Mouse (Mus musculus) monocyte, adult 5-6 weeks (primary cell): ENCODE data around the gene Prkcq. TPM values are rescaled to one million over a fixed set of nuclear protein-coding genes. Genes with fewer than 3 reads are reported as not detected.

Experiments
- ATAC-seq: fragments of 153-309, 156-312 bp; replicated peaks from 2 replicates; pipeline ENCODE4 v1.8.0; 2017; ENCODE audit warnings: mild to moderate bottlenecking; ENCODE audit not compliant: low TSS enrichment, insufficient number of reproducible peaks, severe bottlenecking, poor library complexity, low FRiP score
- total RNA-seq: library from RNA; stranded (forward); fragments of 200-1000, 200-491, 200-594 nt; gene quantifications from 3 replicates; pipeline ENCODE4 v1.2.3, GENCODE M21; 2017

The Prkcq gene
- total RNA-seq, 1 experiment from 2014 or later, result 35.0 TPM

DNA sequence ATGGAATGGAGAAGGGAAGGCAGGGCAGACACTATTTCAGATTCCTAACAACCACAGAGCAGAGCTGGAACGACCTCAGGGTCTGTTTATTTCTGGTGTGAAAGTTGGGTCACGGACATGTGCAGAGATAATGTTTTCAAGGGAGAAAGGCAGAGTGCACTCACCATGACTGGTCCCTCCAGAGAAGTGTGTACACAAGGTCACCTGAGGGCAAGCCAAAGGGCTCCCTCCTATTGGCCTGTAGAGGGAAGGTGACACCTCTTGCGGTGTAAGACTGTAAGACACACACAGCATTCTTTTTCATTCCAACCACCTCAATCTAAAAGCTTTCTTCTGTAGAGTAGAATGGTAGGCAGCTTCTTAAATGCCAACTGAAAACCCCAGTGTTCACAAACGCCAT is 9.6 kb downstream of the Prkcq start:
- no peak for ATAC-seq

DNA sequence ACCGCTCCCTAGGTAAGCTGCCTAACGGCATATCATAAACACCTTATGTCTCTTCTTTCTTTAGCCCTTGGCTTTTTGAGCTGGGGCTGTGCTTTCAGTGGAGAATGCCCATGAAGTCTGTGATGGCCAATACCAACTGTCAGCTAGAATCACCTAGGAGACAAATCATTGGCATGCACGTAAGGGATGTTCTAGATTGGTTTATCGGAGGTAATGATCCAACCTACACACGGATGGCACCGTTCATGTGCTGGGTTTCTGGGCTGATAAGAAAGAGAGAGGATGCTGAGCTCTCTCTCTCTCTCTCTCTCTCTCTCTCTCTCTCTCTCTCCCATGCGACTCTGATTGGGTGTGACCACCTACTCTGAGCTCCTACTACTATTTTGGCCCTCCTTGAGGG is 10.2 kb downstream of the Prkcq start:
- ATAC-seq, result no peak

DNA sequence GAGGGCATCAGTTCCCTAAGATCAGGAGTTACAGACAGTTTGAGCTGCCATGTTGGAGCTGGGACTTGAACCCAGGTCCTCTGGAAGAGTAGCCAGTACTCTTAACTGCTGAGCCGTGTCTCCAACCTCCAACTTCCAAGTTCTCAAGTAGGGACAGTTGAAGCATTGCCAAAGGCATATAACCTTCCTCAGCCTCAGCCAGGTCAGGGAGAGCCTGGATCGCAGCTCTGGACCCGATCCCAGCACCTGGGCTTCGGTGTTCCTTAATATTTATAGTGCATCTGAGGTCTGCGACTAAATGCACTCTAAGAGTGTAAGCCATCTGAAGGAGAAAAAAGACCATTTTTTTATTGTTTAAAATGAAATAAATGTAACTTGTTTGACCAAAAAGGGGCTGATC is 12.1 kb downstream of the Prkcq start:
- no peak for ATAC-seq

DNA sequence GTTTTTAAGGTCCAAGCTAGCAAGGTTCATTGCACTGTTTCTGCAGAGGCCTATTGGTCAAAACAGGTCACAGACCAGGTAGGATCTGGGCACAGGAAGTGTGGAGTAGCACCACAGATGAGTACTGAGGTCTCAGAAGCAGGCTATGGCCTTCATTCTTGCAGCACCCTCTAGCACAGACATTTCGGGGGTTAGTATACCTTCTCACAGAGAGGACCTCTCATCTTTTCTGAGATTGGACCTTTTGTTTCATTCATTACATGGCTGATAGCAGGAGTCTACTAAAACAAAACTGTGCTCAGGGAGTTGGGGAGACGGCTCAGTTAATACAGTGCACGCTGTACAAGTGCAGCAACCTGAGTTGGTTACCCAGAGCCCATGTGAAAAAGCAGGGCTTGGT is 14.7 kb downstream of the Prkcq start:
- no peak for ATAC-seq

DNA sequence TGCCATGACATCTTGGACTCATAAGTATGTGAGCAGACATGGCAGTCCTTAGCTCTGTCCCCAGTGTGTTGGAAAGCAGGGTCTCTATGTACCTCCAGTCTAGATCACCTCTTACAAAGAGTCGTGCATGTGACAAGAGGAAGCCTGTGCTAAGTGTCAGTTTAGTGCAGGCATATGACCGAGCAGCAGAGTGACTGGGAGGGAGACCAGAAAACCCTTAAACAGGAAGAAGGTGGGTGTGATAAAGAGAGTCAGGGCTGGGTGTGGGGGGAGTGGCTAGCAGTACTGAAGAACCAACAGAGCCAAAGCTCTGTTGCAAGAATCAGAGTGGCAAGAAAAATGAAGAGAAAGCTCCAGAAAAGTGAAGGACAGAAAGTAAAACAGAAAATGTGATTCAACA is 15.3 kb downstream of the Prkcq start:
- peak; percentile 81 for ATAC-seq

DNA sequence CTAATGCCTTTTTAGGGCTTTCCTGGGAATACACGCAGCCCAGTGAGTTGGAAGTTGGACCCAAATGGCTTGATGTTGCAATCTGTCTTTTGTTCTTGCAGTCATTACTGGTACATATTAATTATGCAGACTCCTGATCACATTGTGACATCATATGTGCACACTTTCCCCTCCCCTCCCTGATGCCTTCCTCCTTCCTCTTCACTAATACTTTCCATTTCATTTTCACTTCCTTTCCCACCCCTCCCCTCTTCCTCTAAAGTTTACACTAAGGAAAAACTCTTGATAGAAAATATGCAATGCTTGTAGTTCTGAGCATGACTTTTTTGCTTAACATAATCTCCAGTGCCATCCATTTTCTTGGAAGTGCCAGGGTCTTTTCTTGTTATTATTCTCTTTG is 16.4 kb downstream of the Prkcq start:
- ATAC-seq, result peak; percentile 68; the same call in 1 of the 2 replicates

DNA sequence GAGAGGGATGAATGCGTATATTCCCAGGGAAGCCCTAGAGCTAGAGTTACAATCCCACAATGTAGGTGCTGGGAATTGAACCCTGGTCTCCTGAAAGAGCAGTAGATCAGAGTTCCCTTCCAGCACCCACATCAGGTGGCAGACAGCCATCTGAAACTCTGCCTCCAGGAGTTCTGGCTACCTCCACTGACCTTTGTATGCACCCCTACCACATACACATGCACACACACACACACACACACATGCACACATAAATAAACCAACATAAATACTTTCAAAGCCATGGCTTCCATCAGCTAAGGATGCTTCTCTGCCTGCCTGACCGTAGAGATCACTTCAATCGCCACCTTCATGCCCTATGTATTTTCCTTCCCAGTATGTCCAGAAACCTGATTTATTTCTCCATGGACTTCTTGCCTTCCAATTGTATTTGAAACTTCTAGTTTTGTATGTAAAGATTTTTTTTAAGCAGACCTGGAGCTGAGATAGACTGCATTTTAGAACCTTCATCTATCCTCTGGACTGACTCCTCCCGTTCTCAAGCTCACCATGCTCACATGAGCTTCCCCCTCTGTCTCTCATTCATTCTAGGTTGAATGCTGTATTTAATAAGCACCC is 17.4 kb downstream of the Prkcq start:
- ATAC-seq, result no peak

DNA sequence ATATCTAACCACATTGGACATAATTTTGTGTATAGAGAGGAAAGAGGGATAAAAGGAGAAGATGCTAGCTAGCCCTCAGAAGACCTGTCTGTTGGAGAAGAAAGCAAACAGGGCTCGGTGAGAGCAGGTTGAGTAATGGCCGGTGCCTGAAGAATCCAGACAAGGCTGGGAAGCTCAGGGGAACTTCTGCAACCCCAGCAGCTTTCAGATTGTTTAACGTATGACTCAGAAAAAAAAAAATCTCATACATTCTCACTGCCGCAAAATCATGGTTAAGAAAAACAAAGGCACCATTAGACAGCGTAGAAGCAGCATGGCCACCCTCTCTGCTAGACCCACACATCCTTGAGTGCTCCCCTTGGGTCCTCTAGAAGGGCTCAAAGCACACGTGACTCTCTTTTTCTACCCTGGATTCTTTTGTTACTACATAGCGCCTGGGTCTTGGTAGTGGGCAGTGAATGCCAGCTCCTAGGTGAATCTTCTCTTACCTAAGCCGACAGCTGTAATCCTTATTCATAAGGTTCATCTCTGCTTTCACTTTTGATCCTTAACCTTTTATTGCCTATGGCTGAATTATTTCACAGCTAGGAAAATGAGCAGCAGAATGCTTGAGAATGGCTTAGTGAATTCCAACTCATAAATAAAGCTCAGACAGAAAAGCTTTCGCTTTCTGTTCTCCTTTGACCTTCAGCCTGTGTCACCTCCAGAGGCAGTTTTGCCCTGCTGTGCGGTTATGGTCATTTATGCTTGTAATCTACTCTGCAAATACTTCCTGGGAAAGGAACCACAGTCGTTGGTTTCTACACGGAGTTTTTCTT is 20.6 kb downstream of the Prkcq start:
- 0 out of 2 replicates have a peak, but pooled peaks have one; percentile 19 for ATAC-seq

DNA sequence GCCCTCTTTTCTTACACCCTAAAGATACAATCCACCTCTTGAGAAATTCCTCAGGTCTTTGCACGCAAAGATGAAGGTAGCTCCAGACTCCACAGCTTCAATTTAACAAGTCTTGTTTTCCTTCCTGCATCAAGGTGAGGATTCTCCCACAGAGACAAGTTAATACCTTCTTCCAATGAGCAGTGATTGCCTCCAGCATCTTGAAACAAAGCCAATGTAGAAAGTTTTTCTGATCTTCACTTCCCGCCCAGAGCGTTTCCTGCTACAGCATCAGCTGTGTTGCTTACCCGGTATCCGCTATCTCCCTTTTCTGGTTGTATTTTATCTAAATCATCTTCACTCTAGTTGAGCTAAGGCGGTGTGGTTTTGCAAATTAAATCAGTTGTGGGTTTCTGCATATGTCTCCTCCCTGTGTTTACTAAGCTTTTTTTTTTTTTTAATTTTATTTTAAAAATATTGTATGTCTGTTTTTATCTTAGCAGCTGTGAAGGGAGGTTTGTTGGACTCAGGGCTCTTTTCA is 21.3 kb downstream of the Prkcq start:
- ATAC-seq, result no peak

DNA sequence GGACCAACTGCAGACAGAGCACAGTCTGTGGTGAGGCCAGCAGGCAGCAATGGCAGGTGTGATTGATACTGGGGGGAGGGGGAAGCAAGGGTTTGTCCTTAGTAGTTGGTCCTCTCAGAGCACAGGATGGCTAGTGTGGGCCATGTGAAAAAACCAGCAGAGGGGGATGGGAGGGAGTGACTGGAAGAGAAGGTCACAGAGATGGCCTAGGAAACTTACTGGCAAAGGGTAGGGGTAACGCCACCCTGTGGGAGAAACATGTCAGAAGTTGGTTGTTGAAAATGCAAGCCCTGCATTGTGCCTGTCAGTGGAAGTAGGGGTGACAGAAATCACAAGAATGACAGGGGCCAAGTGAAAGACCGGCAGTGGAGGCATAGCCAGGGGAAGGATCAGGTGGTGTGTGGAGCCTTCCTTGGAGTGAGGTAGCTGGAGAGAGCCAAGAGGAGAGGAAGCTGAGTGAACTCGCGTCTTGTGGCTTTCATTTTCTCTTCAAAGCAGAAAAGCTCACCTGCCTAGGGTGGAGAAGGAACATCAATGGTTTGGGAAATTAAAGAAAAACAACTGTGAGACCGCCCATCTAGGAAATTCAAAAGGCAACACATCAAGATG is 22.9 kb downstream of the Prkcq start:
- ATAC-seq, result no peak

DNA sequence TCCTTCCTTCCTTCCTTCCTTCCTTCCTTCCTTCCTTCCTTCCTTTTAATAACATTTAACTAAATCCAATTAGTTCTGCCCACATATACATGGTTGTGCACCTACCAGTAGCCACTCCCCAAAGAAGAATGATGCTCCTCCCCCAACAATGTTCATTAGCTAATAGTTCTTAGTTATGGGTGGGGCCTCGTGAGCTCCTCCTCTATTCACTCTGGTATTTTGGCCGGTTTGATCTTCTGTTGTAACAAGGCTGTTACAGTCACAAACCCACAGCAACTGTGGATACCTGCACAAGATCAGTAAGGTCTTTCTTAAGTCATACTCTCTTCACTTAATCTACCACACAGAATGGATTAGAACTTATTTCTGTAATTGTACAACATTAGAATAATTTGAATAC is 24.2 kb downstream of the Prkcq start:
- no peak for ATAC-seq

DNA sequence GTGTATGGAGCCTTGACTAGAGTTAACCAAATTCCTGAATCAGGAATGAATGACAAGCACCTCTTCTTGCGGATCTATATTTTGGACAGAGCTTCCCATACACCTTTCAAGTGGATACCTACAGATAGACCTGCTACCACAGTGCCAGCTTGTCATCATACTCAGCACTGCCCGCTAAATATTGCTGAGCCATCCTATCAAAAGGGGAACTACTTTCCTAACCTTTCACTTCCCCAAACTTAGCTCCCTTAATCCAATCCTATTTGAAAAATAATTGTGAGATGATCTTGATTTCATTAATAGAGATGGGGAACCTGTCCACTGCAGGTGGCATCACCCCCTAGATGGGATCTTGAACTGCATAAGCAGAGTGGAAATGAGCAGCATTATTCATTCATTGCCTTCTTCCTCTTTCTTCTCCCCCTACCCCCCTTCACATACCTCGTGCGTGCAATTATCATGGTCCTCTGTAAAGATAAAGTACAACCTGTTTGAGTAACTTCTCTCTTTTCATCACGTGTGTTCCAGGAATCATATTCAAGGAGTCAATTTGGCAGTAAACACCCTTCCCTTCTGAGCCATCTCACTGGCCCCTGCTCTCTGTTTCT is 25.1 kb downstream of the Prkcq start:
- peak; percentile 54 for ATAC-seq

DNA sequence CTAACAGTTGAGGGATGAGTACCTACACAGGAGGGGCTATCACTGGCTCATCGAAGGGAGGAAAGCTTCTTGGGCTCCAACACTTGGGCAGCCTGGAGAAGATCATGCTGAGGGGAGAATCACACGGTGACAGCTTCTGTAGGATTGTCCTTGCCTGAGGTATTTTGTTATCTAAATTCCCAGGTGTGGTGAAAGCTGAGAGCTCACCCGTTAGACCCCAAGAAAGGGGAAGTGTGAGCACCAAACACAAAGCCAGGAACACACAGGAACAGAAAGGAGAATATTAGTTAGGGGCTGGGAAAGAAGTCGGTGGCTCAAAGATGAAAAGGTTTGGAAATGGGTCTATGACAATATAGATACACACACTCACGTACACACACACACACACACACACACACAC is 27.7 kb downstream of the Prkcq start:
- no peak for ATAC-seq

DNA sequence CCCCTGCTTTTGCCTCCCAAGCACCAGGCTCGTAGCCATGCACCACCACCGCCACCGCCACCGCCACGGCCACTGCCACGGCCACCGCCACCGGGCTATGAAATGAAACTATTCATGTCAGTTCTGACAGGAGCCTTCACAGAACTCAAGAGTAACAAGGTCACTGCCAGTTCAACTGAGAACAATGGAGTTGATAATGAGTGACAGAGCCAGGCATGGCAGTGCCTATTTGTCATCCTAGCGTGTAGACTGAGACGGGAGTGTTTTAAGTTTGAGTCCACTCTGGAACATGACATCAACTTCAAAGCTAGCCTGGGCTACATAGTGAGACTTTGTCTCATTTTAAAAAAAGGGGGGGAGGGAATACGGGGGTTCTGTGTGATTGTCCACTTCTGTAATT is 30.9 kb downstream of the Prkcq start:
- no peak for ATAC-seq

DNA sequence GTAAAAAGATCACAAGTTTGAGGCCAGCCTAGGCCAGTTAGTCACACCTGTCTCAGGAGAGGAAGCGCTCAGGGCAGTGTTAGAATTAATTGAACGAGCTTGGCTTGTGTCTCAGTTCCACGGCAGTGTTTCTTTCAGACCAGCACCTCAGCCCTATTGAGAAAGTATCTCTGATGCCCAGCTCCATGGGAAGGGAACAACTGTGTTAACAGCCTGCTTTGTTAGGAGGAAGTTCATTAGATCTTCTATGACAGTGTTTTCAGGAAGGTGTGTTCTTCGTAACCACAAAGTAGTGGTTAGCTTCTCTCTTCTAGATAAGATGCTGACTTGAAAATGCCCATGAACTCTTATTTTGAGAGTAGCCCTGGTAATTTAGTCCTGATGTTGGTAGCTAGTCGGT is 31.4 kb downstream of the Prkcq start:
- 0 out of 2 replicates have a peak, but pooled peaks have one; percentile 16 for ATAC-seq

DNA sequence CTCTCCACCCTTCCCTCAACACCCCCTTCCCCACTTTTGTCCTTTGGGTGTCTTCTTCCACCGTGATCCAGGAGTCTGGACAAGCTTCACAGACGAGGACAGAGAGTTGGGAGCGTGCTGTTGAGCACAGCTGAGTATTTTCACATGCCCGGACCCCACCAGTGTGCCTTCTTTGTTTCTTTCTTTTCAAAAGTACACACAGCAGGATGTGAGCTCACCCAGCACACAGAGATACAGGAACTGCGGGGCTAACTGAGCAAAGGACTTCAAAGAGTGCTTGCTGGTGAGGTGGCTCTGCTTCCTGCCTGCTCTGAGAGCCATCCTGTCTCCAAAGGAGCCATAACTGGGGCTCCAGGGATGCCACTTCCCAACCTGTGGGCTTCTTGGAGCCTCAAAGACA is 32.3 kb downstream of the Prkcq start:
- no peak for ATAC-seq

DNA sequence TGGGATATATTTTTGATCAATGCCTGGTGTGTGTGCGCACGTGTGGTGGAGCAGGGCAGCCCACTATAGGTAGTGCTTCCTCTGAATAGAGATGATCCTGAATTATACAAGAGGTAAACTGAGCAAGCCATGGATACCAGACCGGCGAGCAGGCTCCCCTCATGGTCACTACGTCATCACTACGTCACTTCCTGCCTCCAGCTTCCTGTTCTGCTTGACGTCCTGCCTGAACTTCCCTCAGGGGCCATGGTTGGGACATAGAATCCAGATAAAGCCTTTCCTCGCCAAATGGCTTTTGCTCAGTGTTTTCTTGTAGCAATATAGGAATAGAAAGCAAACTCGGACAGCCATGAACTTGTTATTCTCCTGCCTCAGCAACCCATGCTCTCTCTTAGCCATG is 33.1 kb downstream of the Prkcq start:
- ATAC-seq, result 0 out of 2 replicates have a peak, but pooled peaks have one; percentile 28

DNA sequence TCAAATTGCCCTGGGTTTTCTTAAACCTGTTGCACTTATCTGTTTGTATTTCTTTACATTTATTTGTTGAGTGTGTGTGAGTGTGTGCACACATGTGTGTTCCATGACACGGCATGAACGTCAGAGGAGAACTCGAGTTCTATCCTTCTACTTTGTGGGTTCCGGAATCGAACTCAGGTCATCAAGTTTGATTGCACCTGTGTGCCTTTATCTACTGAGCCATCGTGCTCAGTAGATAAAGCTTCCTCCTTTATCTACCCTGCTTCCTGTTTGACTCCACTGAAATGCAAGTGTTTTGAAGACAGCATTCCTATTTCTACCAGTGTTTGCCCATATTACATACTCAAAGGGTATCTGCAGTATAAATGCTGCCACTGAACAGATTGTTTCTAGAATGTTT is 33.8 kb downstream of the Prkcq start:
- no peak for ATAC-seq

DNA sequence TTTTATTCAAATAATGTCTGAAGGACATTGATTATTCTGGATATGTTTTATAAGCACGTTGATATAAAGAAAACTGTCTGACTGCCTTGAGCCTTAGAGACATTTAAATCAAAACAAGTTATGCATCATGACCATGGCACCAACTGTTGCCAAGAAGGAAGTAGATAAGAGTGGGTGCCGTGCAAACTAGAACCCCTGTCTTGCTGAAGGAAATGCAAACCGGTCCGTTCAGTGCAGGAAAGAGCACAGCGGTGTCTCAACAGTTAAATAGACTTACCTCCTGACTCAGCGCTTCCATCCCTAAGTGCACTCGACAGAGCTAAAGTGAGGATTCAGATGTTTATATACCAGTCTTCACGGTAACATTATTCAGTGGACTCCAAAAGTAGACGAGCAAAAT is 36.4 kb downstream of the Prkcq start:
- ATAC-seq, result no peak
